ENCODE assay signal across 20 mouse cellular contexts in the genomic region with DNA sequence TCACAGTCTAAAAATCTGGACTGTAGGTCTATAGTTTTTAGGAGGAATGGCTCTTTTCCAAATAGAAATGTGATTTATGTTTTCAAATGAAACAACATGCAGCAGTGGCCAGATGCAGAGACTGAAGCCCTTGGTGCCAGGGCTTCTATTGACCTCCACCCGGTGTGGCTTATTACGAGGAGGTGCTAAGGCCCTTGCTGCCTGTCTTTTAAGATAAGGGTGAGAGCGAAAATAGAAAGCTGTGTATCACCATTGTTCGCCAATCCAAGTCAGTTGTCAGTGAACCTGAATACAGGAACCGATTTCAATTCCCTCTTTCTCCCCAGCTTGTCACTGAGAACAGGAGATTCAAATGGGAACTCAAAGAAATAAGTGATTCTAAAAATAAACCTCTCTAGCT. TPM values are rescaled to one million over a fixed set of nuclear protein-coding genes. Genes with fewer than 3 reads are reported as not detected.
DNase-seq lines count a peak whose midpoint lies in the region; ATAC-seq and TF ChIP-seq lines count a peak whose summit lies in the region.
"Had no signal": no experiment of that assay in that cellular context is flagged by ENCODE, and none has a peak within 500 bp of the region (broad histone marks: within the 10 kb centered on the region; RNA-seq: fewer than 3 reads in every experiment).

No protein-coding gene starts in this region.

- WGBS in intestine, embryonic 14.5 days: 56% methylated on average over 5 of the region's 5 CpGs
- 45% methylated on average over 5 of the region's 5 CpGs for WGBS in intestine, postnatal 0 days
- 14% methylated on average over 5 of the region's 5 CpGs for WGBS in heart, embryonic 10.5 days
- WGBS in liver, embryonic 12.5 days (ENCODE audit: insufficient replicate concordance): 5% methylated on average over 5 of the region's 5 CpGs

- H3K36me3 ChIP-seq in intestine, embryonic 14.5 days (ENCODE audit: control insufficient read depth, insufficient read depth, low read length): no peaks in the 10 kb centered on the region
- H3K36me3 ChIP-seq in intestine, postnatal 0 days (ENCODE audit: control insufficient read depth, insufficient read depth): no peaks in the 10 kb centered on the region
- H3K36me3 ChIP-seq in heart, embryonic 10.5 days: no peaks in the 10 kb centered on the region
- no peaks in the 10 kb centered on the region for H3K36me3 ChIP-seq in liver, embryonic 12.5 days

- no peak overlapping the region for H3K9ac ChIP-seq in intestine, embryonic 14.5 days (ENCODE audit: low read length)
- no peak overlapping the region for H3K9ac ChIP-seq in intestine, postnatal 0 days (ENCODE audit: low read depth, low read length)
- H3K9ac ChIP-seq in liver, embryonic 12.5 days: no peak overlapping the region
- H3K9ac ChIP-seq: neural tube, embryonic 15.5 days had no signal

- H3K4me1 ChIP-seq in intestine, embryonic 14.5 days (replicated peaks; ENCODE audit: control insufficient read depth, insufficient read depth, low read length): no peaks in the 10 kb centered on the region
- H3K4me1 ChIP-seq in intestine, postnatal 0 days (replicated peaks; ENCODE audit: control insufficient read depth, insufficient read depth, low read length): no peaks in the 10 kb centered on the region
- peaks cover 40% of the 10 kb centered on the region for H3K4me1 ChIP-seq in heart, embryonic 10.5 days
- H3K4me1 ChIP-seq in liver, embryonic 12.5 days: peaks cover 88% of the 10 kb centered on the region

- no peak overlapping the region for H3K4me3 ChIP-seq in intestine, embryonic 14.5 days (ENCODE audit: low read depth, low read length)
- no peak overlapping the region for H3K4me3 ChIP-seq in intestine, postnatal 0 days (ENCODE audit: low read depth, low read length)
- H3K4me3 ChIP-seq in heart, embryonic 10.5 days: no peak overlapping the region
- H3K4me3 ChIP-seq in liver, embryonic 12.5 days: no peak overlapping the region
- H3K4me3 ChIP-seq: erythroblast, embryonic 14.5 days; neural tube, embryonic 15.5 days had no signal

- no peak overlapping the region for H3K27ac ChIP-seq in intestine, embryonic 14.5 days (ENCODE audit: low read depth)
- no peak overlapping the region for H3K27ac ChIP-seq in intestine, postnatal 0 days (ENCODE audit: low read depth, low read length)
- H3K27ac ChIP-seq in heart, embryonic 10.5 days: peak overlapping the region; percentile 70
- no peak overlapping the region for H3K27ac ChIP-seq in liver, embryonic 12.5 days
- H3K27ac ChIP-seq: neural tube, embryonic 15.5 days; stomach, postnatal 0 days had no signal

- H3K9me3 ChIP-seq in intestine, embryonic 14.5 days (ENCODE audit: control insufficient read depth, low read length): no peaks in the 10 kb centered on the region
- H3K9me3 ChIP-seq in intestine, postnatal 0 days (ENCODE audit: control insufficient read depth): no peaks in the 10 kb centered on the region
- no peaks in the 10 kb centered on the region for H3K9me3 ChIP-seq in heart, embryonic 10.5 days
- no peaks in the 10 kb centered on the region for H3K9me3 ChIP-seq in liver, embryonic 12.5 days (replicated peaks)
- H3K9me3 ChIP-seq: neural tube, embryonic 15.5 days had no signal

- no peak overlapping the region for H3K4me2 ChIP-seq in intestine, embryonic 14.5 days (ENCODE audit: low read length)
- no peak overlapping the region for H3K4me2 ChIP-seq in intestine, postnatal 0 days (replicated peaks; ENCODE audit: low read depth)
- H3K4me2 ChIP-seq in liver, embryonic 12.5 days: peak overlapping the region; percentile 47
- H3K4me2 ChIP-seq: neural tube, embryonic 15.5 days had no signal

- TF ChIP-seq CTCF in intestine, postnatal 0 days (IDR thresholded peaks at IDR 0.05; ENCODE audit: low read depth): no peak

- DNase-seq in intestine, embryonic 14.5 days (ENCODE audit: low spot score): peak; percentile 9
- peak; percentile 45 for DNase-seq in MEL-GATA-1-ER (ENCODE audit: extremely low read depth, low read depth)
- peak; percentile 58 for DNase-seq in heart, embryonic 10.5 days (ENCODE audit: low spot score)
- no peak for DNase-seq in gastrocnemius, postnatal 4 days (ENCODE audit: low spot score in 2 of 2)
- DNase-seq in yolk sac, embryonic 10.5 days (ENCODE audit: low spot score): no peak
- DNase-seq in gastrocnemius, adult 8-10 months (ENCODE audit: low spot score in 2 of 2): no peak
- DNase-seq: adrenal gland, postnatal 25 days; cerebellum, adult 9-11 months; kidney, adult 8-10 months; kidney, postnatal 4 days; layer of hippocampus, postnatal 36 days; thymus, postnatal 36 days had no signal

- ATAC-seq in intestine, embryonic 14.5 days (replicated peaks; ENCODE audit: low FRiP score, low TSS enrichment, low read depth): no peak
- no peak for ATAC-seq in intestine, postnatal 0 days
- peak; percentile 51 for ATAC-seq in liver, embryonic 12.5 days
- ATAC-seq: CD4-positive, CD25-positive, alpha-beta regulatory T cell, adult 4 months; hindbrain, embryonic 16.5 days had no signal

- H3K27me3 ChIP-seq in intestine, embryonic 14.5 days (replicated peaks; ENCODE audit: control insufficient read depth, insufficient read depth, low read length): no peaks in the 10 kb centered on the region
- H3K27me3 ChIP-seq in intestine, postnatal 0 days (replicated peaks; ENCODE audit: control insufficient read depth, insufficient read depth, low read length): no peaks in the 10 kb centered on the region
- H3K27me3 ChIP-seq in heart, embryonic 10.5 days (ENCODE audit: insufficient read depth, poor library complexity, severe bottlenecking): no peaks in the 10 kb centered on the region
- H3K27me3 ChIP-seq in liver, embryonic 12.5 days (replicated peaks): no peaks in the 10 kb centered on the region
- H3K27me3 ChIP-seq: neural tube, embryonic 15.5 days had no signal

RNA-seq across cellular contexts. Expression of gene Arpp21, which starts 57.3 kb away (rescaled TPM):
- polyA plus RNA-seq in intestine, embryonic 14.5 days (2014; fragmentation: Nextera tagmentation; extraction: Ambion mirVana): 1.0 and 2.0 TPM in 2 replicates
- 0.82 and 1.1 TPM in 2 replicates for polyA plus RNA-seq in intestine, postnatal 0 days (2015; fragmentation: Nextera tagmentation; extraction: Ambion mirVana)
- 1.8 and 2.2 TPM in 2 replicates for polyA plus RNA-seq in heart, embryonic 10.5 days (2016; fragmentation: Nextera tagmentation; extraction: Ambion mirVana)
- polyA plus RNA-seq in liver, embryonic 12.5 days (2016; fragmentation: Nextera tagmentation; extraction: Ambion mirVana): 0.83 and 1.1 TPM in 2 replicates
- total RNA-seq in gastrocnemius, postnatal 4 days (2021): 10 to 100 TPM; 81.0 to 87.2 TPM
- total RNA-seq in gastrocnemius, adult 8-10 months (2022): 1 to 10 TPM; 4.6 to 6.0 (median 5.1) TPM
- total RNA-seq: adrenal gland, postnatal 25 days had no signal
- polyA plus RNA-seq: gonadal fat pad, adult 2 months had no signal

Comparison
In these comparisons a context has a peak if more than half of its experiments do, and no peak if none do; other contexts are left out.
1. DNase-seq: peak in intestine, embryonic 14.5 days (single experiment), MEL-GATA-1-ER (single experiment) and heart, embryonic 10.5 days (single experiment); none in gastrocnemius, postnatal 4 days (0 of 2), yolk sac, embryonic 10.5 days (single experiment) and gastrocnemius, adult 8-10 months (0 of 2).